Mouse (Mus musculus) cerebellum, adult 11-12 months (tissue): ENCODE data around the gene Tmem114.

Experiments
- DNase-seq: peaks from one replicate; pipeline ENCODE4 v3.0.0; 2022

The Tmem114 gene

DNA sequence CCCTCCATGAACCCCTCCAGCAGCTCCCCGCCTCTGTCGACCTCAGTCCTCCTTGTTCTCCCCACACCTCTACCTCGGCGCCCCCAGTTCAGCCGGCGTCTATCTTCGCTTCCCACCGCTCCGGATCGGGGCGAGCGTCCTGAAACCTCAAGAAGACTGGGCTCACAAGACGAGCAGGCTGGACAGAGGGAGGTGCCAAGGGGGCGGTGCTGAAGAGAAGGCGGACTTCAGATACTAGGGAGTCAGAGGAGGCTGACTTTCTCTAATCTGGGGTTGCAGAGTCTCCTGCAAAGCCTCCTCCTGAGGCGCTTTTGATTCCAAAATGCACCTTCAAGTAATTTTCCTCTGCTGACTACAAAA lies at the start of gene Tmem114:
Gene Tmem114 (minus strand): TSS at position 166 of the 360 bp plus-strand sequence.
- DNase-seq = no peak

DNA sequence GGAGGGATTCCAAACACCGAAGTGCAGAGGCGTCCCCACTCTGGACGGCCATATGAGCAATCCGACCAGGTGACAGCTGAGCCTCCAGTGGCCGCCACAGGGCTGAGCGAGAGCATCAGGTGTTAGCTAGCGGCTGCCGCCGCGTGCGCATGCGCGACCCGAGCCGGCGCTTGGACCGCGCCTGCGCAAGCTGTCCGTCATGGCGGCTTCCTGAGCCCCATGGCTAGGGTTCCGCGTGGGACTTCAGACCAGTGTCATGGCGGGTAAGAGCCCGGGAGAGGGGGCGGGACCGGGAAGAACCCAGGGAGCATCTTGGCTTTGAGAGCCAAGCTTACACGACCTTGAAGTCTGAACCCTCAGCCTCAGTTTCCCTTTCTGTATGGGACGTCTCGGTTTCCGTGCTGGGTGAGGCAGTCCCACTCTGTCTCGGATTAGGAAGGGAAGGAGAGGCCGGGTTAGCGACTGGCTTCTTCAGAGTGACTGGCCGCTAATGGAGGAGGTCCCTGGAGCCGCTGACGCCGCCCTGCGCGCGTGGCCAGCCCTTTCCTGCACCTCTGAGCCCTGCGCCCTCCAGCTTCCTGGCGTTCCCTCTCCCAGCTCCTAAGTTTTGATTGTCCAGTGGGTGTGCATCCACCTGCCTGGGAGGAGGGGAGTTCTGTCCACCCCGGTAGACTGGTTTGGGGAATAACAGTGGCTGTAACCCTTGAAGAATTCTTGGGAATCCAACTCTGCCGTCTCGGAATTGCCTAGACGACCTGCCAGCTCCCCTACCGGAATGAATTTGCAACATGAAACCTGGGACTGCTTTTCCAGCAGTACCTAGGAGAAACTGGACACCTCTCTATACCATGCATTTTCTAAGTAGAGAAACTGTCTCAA lies 45.9 kb upstream of the Tmem114 start, which contains the start of gene Mettl22:
Gene Mettl22 (plus strand): TSS at position 186 of the 879 bp plus-strand sequence.
- DNase-seq = peak; percentile 93

DNA sequence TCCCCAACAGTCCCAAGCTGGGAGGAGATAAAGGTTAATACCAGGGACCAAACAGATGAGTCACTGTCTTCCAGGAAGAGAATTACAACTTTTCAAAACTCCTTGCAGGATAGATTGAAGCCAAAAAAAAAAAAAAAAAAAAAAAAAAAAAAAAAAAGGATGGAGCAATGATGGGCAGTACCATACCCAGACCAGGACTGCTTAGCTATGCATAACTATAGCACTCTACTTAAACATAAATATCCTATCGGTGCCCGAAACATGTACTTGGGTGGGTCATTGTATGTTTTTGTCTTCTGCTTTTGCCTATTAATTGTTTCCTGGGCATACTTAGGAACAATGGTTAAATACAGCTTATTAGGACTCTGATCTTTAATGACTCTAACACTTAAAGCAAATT lies 45.2 kb upstream of the Tmem114 start:
- no peak for DNase-seq

DNA sequence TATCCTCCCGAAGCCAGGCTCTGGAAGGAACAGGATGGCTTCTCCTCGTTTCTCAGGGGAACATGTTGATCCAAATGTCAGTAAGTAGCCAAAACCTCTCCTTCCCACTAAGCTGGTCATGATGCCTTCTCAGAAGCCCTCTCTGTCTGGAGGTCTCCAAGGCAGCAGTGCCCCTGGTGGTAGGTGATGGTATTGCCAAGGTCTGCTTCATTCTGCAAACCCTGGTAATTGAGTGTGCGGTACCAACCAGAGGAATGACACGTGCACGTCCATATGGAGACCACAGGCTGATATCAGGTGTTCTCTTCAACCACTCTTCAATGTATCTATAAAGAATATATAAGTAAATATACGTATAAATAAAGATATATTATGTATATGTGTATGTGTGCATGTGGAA lies 34.2 kb upstream of the Tmem114 start:
- no peak for DNase-seq

DNA sequence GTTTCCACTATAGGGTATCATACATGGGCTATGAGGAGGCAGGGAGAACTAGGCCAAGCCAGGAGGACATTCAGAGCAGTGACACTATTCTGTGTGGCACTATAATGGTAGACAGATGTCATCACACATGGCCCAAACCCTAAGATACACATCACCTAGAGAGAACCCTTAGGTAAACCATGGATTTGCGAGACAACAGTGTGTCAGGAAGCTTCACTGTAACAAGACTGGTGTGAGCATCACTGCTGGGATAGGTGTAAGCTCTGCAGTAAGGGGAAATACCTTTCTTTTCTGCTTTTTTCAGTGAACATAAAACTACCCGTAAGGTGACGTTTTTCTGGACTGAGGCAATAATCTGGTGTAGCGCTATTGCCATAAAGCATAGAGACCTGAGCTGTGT lies 33.5 kb upstream of the Tmem114 start:
- DNase-seq = no peak

DNA sequence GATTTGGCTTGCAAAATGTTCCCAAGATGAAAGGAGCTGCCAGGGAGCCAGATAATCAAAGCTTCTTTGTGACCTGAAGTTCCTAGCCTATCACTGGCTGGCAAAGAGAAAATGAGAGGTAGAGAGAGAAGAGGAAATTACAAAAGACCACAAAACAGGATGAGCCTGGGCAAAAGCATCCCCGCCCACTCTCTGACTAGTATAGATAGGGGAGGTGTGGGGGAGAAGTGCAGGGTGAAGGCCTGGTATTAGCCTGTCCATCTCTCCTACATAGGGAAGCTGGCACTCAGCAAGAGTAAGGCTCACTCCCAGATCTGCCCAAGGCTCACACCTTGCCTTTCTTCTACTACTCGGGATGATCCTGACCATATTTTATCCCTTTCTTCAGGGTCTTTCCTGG lies 30.3 kb upstream of the Tmem114 start:
- no peak for DNase-seq

DNA sequence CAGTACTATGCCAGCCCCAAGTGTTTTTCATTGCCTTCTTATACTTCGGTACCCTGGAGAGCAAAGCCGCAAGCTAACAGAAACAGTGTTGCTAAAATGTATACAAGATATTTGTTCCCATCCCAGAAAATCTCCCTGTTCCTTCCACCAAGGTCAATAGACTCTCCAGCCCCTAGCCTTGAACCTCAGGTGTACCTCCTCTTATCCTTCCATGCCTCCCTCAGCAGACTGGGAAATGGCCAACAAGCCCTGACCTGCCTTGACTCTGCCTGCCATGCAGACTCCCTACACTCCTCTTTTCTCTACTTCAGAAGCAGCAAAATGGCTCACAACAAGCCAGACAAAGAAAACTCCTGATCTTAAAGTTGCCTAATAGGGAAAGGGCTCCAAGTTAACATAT lies 28.4 kb upstream of the Tmem114 start:
- no peak for DNase-seq

DNA sequence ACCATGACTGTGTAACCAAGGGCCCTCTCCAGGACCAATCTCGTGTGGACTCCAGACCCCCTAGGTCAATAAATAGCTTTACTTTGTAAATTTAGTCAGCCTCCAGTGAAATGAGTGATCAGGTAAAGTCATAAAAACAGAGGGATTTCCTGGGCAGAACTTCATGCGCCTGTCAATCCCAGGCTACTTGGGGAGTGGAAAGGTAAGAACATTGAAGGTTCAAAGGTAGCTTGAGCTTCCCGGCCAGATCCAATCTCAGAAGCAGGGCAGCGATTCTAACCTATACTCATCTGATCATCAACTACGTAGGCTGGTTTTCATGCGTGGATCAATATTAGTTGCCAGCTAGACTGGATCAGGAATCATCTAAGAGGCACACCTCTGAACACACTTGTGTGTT lies 21.3 kb upstream of the Tmem114 start:
- no peak for DNase-seq

DNA sequence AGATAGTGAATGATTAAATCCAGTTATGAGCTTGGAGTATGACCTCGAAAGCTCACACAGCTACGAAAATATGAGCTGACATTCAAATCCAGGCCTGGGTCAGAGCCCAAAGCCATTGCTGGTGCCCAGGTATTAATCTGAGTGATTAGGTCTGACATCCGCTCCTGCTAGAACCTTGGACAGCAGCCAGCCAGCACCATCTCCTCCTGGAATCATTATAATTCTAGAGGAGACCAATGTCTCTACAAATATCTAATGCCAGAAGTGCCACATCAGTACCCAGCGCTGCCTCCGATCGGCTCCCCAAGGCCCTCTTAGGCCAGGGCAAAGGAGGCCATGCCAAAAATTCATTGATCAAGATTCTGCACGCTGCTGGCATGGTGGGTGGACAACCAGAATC lies 20.0 kb upstream of the Tmem114 start:
- DNase-seq = no peak

DNA sequence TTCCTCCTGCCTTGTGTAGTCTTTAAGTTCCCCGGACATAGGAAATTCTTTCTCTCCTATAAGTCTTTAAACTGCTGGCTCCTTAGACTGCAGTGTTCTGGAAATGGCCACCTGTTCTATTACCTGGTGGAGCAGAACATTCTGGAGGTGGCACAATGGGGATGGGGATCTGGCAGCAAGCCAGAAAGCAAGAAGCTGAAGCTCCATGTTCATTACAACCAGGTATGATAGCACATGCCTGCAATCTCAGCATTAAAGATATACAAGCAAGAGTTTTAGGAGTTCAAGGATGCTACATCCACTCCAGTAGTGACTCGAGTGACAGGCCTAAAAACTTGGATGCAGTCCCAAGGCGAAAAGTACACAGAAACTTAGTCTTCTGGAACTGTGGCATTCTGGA lies 7.7 kb upstream of the Tmem114 start:
- no peak for DNase-seq

DNA sequence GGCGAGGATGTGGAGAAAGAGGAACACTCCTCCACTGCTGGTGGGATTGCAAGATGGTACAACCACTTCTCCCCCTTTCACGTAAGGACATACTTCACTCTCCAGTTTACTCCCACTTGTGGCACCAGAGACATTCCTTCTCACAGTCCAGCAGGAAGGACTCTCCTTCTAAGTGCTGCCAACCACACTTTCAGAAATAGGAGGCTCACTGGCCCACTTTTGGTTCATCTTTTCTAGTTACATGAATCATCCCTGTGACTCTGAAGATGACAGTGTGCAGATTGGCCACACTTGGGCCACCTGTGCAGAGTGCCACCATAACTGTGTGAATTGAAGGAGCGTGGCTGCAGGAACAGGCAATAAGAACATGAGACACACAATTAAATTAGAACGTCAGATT lies 4.6 kb upstream of the Tmem114 start:
- DNase-seq = no peak

DNA sequence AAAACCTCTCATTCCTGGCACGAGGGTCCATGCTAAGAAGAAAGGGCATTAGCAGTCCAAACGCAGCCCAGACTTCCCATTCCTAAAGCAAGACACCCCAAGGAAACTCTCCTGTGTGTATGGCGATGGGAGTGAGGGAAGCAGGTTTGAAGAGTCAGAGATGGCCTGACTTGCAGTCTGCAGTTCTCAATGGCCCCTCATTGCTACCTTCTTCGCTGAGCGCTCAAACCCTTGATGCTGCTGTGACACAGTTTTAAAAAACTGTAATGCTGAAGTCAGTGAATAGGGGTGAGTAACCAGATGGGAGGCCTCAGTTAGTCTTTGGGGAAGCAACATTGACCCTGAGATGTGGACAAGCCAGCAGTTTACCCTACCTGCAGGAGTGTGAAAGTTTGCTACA lies 800 bp upstream of the Tmem114 start:
- DNase-seq = no peak

DNA sequence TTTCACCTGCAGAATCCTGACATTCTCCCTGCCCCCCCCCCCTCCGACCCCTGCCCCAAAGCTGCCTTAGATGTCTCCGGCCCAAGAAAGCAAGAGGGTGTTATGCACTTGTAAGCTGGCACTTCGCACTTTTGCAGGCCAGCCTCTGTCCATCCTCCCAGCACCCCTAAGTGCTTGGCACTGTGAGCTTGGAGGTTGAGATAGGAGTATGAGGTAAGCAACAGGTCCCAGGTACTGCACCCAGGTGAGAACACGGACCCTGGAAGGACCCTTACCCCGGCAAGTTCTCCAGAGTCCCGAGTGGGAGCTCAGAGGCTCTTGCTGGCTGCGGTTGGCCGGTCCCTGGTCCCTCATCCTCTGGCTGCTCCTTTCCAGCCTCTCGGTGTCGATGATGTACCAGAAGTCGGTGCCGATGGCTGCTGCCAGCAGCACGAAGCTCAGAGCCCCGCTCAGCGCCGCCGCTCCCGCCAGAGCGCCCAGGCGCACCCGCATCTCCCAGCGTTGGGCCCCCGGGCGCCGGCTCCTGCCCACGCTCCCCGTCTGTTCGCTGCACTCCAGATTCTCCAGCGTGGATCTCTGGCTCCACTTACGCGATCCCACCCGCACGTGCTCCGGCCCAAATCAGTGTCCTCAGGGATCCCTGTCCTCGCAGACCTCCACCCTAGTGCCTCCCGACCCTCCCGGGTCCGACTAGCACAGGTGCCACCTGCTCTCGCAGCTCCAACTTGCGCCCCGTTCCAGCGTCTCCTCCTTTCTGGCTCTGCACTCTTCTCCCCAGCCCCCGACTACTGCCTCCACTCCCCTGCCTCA lies 570 bp downstream of the Tmem114 start:
- no peak for DNase-seq

DNA sequence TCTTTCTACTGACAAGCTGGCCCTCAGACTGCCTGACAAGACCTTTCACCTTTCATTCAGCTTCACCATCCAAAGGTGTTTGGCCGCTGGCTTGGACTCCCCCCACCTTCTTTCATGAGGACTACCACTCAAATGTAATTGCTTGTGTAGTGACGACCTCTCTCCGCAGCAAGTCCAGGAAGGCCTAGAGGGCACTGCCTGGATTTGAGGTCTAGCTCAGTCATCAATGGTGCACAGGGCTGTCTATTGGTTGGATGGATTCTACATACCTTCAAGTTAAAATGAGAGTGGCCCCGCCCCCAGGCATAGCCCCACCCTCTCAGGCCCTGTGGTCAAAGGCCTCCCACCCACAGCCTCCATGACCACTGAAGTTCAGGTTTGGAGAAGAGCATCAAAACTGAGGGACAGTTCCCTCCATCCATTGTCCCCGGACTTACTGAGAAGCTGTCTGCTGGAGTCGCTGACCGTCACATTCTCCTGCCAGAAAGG lies 1.3 kb downstream of the Tmem114 start:
- no peak for DNase-seq

DNA sequence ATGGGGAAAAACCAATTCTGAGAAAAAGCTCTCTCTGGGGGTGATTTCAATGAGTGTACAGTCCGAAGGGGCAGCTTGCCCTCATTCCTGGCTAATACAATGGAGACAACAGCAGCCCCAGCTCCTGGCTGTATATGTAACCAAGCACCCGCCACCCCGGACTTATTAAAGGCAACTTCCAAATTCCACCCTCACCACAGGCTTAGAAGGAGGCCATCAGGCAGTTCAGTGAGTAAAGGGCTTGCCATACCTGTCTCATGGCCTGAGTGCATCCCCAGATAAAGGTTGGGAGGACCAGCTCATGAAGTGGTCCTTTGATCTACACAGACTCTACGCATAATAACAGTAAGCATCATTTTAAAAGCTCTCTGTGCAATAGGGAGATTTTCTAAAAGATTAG lies 4.1 kb downstream of the Tmem114 start:
- DNase-seq = no peak

DNA sequence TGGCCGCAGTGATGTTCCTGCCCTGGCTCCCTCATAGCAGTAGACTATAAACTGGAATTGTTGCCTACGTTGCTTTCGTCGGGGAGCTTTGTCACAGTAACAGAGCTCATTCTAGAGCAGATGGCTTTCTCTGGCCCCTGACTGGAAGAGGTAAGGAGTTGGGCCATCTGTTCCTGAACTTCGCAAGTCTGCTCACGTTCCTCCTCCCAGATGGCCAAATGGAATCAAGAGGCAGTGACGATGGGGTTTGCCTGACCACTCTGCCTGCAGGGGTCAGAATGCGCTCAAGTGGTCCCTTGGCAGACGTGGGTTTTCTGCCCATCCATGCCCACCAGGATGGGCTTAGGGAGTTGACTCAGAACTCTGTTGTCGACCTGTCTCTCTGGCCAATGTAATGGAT lies 4.6 kb downstream of the Tmem114 start:
- peak; percentile 61 for DNase-seq

DNA sequence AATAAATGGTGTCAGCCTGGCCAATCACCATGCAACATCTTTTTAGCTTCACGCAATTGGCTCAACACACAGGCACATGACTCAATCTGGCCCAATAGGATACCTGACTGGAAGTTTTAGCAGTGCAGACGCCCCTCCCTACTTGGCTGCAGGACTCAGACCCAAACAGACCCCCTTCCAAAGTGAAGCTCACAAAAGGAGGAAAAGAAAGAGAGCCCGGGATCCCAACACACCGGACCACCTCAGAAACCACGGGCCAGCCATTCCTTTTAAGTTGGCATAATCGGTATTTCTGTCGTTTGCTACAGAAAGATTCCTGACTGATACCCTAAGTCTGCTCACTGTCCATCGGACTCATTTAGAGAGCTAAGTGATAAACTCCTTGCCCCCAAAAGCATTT lies 5.3 kb downstream of the Tmem114 start:
- no peak for DNase-seq

DNA sequence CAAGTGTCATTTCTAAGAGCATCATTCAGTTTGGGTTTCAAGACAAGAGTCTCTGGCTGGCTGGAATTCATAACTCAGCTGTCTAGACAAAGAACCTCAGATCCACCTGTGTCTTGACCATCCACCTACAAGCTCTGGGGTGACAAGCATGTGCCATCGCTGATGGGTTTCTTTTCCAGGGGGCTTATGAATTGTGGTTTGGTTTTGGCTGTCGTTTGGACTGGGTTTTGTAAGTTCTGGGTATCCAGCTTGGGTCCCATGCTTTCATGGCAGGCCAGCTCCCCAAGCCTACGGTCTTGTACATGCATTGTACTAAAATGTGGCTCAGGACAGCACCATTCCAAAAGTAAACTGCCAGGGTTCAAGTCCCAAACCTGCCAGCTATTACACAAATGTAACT lies 6.8 kb downstream of the Tmem114 start:
- DNase-seq = no peak

DNA sequence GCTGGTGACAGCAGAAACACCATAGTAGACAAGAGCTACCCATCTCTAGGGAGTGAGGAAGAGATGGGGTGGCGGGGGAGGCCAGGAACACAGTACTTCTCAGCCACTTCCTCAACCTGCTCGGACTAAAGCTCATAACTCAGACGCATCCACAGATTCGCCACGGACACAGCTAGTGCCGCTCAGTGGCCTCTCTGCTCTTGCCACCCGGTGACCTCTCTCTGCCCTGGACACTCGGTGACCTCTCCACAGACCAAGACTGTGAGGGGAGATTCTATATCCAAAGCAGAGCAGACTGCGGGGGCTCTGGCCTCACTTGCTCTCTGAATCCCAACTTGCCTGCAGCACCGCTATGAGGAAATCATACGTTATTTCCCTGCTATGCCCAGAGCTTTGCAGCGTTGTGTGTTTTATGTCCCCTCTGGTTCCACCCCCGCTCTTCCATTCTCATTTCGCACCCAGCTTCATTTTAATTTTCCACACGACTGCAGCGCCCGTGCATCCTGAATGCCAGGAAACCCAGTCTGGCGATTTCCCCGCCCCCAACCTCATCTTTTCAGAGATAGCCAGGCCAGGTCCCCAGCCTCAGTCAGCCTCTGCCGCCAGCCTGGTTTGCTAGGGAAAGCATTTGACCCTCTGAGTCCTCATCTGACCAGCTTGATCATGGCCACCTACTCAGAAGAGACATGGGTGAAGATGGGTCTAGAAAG lies 7.8 kb downstream of the Tmem114 start:
- DNase-seq = no peak

DNA sequence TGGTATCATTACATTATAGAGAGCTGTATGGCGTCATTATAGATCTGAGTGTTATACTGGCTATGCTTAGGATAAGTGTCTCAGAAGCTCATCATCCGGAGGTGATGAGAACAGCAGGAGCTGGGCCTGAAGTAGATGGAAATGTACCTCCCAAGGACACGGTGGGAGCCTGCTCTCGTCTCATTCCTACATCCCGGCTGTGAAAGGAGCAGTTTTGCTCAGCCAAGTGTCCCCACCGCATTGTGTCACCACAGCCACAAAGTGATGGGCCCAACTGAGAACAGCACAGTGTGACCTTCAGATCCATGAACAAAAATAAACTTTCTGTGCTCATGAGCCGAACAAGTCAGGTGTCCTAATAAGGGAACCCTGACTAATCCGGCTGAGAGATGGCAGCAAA lies 8.9 kb downstream of the Tmem114 start:
- DNase-seq = no peak

DNA sequence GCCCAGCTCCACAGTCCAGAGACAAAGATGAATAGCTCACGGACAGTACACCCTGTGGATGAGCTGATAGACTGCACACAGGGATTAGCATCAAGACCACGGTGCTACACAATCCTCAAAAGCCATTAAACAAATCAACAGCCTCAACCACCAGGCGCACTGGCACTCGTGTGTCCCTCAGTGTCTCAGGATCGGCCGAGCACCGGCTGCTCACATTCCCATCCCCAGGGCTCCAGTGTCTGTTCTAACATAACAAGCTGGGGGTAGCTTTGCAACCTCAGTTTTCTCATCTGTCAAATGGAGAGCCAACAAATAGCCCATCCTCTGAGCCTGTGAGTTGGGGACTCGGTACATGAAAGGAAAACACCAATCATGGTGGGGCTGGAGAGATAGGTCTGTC lies 11.5 kb downstream of the Tmem114 start:
- no peak for DNase-seq

DNA sequence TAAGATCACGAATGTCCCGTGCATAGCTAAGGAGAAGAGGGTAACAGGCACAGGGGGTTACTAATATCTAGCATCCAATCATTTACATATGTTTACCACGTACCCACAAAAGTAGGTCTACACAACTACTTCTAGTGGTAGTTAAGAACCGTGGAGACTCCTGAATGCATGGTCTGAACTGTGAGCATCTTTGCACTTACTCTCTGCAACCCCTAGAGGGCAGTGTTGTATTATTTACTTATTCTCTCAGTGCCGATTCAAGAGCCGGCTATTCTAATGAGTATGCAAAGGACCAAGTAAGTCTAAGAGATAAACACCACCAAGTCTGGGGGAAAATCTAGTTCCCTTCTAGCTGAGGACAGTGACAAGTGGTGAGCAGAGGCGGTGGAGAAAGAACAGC lies 12.7 kb downstream of the Tmem114 start:
- DNase-seq = no peak

DNA sequence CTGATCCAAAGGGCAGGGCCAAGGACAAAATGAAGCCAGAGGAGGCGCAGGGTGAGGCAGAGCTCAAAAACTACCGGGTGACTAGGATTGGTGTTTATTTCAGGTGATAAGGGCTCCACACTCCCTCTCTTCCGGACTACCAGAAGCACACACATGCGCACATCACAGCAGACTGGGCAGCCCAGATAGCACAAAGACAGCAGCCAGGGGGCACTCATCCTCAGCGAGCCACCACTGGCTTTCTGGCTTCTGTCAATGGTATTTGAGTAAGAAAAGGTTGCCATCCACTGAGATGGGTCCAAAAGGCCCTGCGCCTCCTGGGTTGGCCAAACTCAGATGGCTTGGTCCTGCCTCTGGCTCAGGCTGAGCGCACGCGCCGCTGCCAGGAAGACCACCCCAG lies 15.7 kb downstream of the Tmem114 start:
- no peak for DNase-seq

DNA sequence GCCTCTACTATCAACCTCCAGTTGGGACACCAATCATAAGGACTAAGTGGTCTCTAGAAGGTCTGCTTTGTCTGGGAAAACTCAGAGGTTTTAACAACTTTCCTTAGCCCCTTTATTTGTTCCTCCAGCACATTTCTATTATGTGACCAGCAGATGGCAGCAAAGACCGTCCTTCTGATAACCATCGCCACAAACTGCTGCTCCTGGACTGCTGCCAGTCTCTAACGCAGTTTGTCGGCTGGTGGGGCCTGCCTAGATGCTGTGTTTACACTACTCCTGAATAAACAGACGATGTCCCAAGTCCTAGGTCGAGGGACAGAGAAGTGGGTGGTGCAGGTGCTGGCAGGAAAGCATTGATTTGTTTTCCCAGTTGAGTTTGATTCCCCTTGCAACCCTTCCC lies 18.2 kb downstream of the Tmem114 start:
- DNase-seq = no peak
